Mouse (Mus musculus): ENCODE measurements around the gene Hes3. TPM values are rescaled to one million over a fixed set of nuclear protein-coding genes. Genes with fewer than 3 reads are reported as not detected.

Hes3 gene
- polyA plus RNA-seq, 1 experiment from 2014 or later, result 0.53 TPM

- no peak overlapping the region for H3K4me2 ChIP-seq (ENCODE audit: low read depth, low read length, severe bottlenecking)
- peaks cover 11% of the 10 kb centered on the region for H3K4me1 ChIP-seq (replicated peaks; ENCODE audit: control insufficient read depth, insufficient read depth, low read length)
- DNase-seq (ENCODE audit: low spot score), result no peak
- no peak overlapping the region for H3K4me3 ChIP-seq (ENCODE audit: low read depth, low read length)
- ATAC-seq (replicated peaks; ENCODE audit: low FRiP score), result no peak
- 85% methylated on average over 14 of the region's 14 CpGs for WGBS
- H3K27me3 ChIP-seq (ENCODE audit: control insufficient read depth, insufficient read depth, low read length), result peaks cover 18% of the 10 kb centered on the region
- no peak overlapping the region for H3K9ac ChIP-seq (ENCODE audit: low read length)
- H3K9me3 ChIP-seq (ENCODE audit: control insufficient read depth, low read length), result no peaks in the 10 kb centered on the region
- H3K36me3 ChIP-seq (ENCODE audit: control insufficient read depth, insufficient read depth, low read length), result no peaks in the 10 kb centered on the region; the same call in 1 of the 2 replicates
- H3K27ac ChIP-seq (ENCODE audit: low read depth, low read length), result no peak overlapping the region
These were observed 7.4 kb upstream of the Hes3 start for GRCm38 (mm10) chr4:152298836-152299235.

GRCm38 (mm10) chr4:152296874-152297861 lies 5.7 kb upstream of the Hes3 start, which contains the start of gene Icmt:
Icmt (plus strand) TSS chr4:152297227.
- H3K27ac ChIP-seq (ENCODE audit: low read depth, low read length), result peak within 1 kb of the TSS; percentile 59
- H3K4me1 ChIP-seq (replicated peaks; ENCODE audit: control insufficient read depth, insufficient read depth, low read length), result peaks cover 19% of the 10 kb centered on the region
- WGBS, result under 1% methylated on average over 115 of the region's 119 CpGs
- H3K4me3 ChIP-seq (ENCODE audit: low read depth, low read length), result peak within 1 kb of the TSS; percentile 94
- H3K9ac ChIP-seq (ENCODE audit: low read length), result peak within 1 kb of the TSS; percentile 93
- H3K4me2 ChIP-seq (ENCODE audit: low read depth, low read length, severe bottlenecking), result peak within 1 kb of the TSS; percentile 92
- DNase-seq (ENCODE audit: low spot score) (peak; percentile 100), ATAC-seq (replicated peaks; ENCODE audit: low FRiP score) (peak; percentile 95)
- H3K36me3 ChIP-seq (ENCODE audit: control insufficient read depth, insufficient read depth, low read length), result no peaks in the 10 kb centered on the region
- peaks cover 33% of the 10 kb centered on the region for H3K27me3 ChIP-seq (ENCODE audit: control insufficient read depth, insufficient read depth, low read length)
- H3K9me3 ChIP-seq (ENCODE audit: control insufficient read depth, low read length), result no peaks in the 10 kb centered on the region

- no peaks in the 10 kb centered on the region for H3K9me3 ChIP-seq (ENCODE audit: control insufficient read depth, low read length)
- H3K36me3 ChIP-seq (ENCODE audit: control insufficient read depth, insufficient read depth, low read length), result no peaks in the 10 kb centered on the region
- peaks cover 20% of the 10 kb centered on the region for H3K4me1 ChIP-seq (replicated peaks; ENCODE audit: control insufficient read depth, insufficient read depth, low read length)
- ATAC-seq (replicated peaks; ENCODE audit: low FRiP score), result no peak
- peaks cover 41% of the 10 kb centered on the region for H3K27me3 ChIP-seq (ENCODE audit: control insufficient read depth, insufficient read depth, low read length)
- 19% methylated on average over 8 of the region's 8 CpGs for WGBS
- peak overlapping the region; percentile 78 for H3K4me2 ChIP-seq (ENCODE audit: low read depth, low read length, severe bottlenecking)
- peak overlapping the region; percentile 94 for H3K4me3 ChIP-seq (ENCODE audit: low read depth, low read length)
- H3K9ac ChIP-seq (ENCODE audit: low read length), result peak overlapping the region; percentile 45; the same call in 1 of the 2 replicates
- no peak for DNase-seq (ENCODE audit: low spot score)
- H3K27ac ChIP-seq (ENCODE audit: low read depth, low read length), result no peak overlapping the region
These were observed 4.9 kb upstream of the Hes3 start for GRCm38 (mm10) chr4:152296371-152296770.

- Histone ChIP-seq H3K4me1 (replicated peaks; ENCODE audit: control insufficient read depth, insufficient read depth, low read length) (peaks cover 24% of the 10 kb centered on the region), H3K4me3 (ENCODE audit: low read depth, low read length) (no peak overlapping the region)
- ATAC-seq (replicated peaks; ENCODE audit: low FRiP score), result no peak
These were observed 4.5 kb upstream of the Hes3 start for GRCm38 (mm10) chr4:152295916-152296315.

GRCm38 (mm10) chr4:152294188-152294929 lies 2.9 kb upstream of the Hes3 start:
- no peak overlapping the region for H3K4me3 ChIP-seq (ENCODE audit: low read depth, low read length)
- 62% methylated on average over 10 of the region's 10 CpGs for WGBS
- H3K4me1 ChIP-seq (replicated peaks; ENCODE audit: control insufficient read depth, insufficient read depth, low read length), result peaks cover 36% of the 10 kb centered on the region
- H3K9me3 ChIP-seq (ENCODE audit: control insufficient read depth, low read length), result no peaks in the 10 kb centered on the region
- no peak overlapping the region for H3K9ac ChIP-seq (ENCODE audit: low read length)
- H3K36me3 ChIP-seq (ENCODE audit: control insufficient read depth, insufficient read depth, low read length), result no peaks in the 10 kb centered on the region
- H3K27me3 ChIP-seq (ENCODE audit: control insufficient read depth, insufficient read depth, low read length), result peaks cover 60% of the 10 kb centered on the region
- H3K4me2 ChIP-seq (ENCODE audit: low read depth, low read length, severe bottlenecking), result no peak overlapping the region
- DNase-seq (ENCODE audit: low spot score) (no peak), ATAC-seq (replicated peaks; ENCODE audit: low FRiP score) (no peak)
- no peak overlapping the region for H3K27ac ChIP-seq (ENCODE audit: low read depth, low read length)

More at GRCm38 (mm10) chr4:152295916-152296315, 4.5 kb upstream of the Hes3 start:
- Histone ChIP-seq H3K36me3 (ENCODE audit: control insufficient read depth, insufficient read depth, low read length) (no peaks in the 10 kb centered on the region), H3K27ac (ENCODE audit: low read depth, low read length) (no peak overlapping the region), H3K9me3 (ENCODE audit: control insufficient read depth, low read length) (no peaks in the 10 kb centered on the region), H3K27me3 (ENCODE audit: control insufficient read depth, insufficient read depth, low read length) (peaks cover 45% of the 10 kb centered on the region), H3K4me2 (ENCODE audit: low read depth, low read length, severe bottlenecking) (no peak overlapping the region), H3K9ac (ENCODE audit: low read length) (no peak overlapping the region)
- DNase-seq (ENCODE audit: low spot score), result no peak
- 63% methylated on average over 4 of the region's 4 CpGs for WGBS

DNA sequence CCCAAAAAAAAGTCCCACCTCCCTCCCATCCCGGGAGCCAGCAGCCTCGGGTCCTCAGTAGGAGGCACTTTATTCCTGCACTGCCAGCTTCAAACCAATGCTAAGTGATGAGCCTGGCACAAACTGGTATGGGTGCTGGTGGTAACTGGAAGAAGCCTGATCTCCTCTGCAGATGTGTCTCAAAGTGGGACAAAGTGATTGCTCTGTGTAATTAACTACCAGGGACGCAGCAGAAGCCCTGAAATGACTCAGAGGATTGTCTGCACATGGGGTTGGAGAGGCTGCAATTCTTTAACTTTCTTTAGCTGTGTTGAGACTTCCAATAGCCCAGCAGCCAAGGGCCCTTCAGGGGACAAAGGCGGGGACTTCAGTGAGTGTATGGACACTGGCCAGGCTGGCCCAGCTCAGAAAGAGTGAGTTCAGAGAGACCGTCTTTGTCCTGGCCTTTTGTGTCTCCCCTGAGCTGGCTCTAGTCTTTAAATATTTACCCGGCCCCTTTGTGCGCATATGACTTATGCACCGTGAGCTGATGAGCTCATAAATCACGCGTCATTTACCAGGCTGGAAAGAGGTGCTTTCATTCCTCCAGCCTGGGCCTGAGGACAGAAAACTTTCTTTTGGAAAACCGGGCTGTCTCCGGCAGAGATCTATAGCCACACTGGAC lies 772 bp upstream of the Hes3 start:
- no peaks in the 10 kb centered on the region for H3K9me3 ChIP-seq (ENCODE audit: control insufficient read depth, low read length)
- no peak overlapping the region for H3K4me3 ChIP-seq (ENCODE audit: low read depth, low read length)
- H3K27ac ChIP-seq (ENCODE audit: low read depth, low read length), result no peak overlapping the region
- H3K4me1 ChIP-seq (replicated peaks; ENCODE audit: control insufficient read depth, insufficient read depth, low read length), result peaks cover 31% of the 10 kb centered on the region
- H3K36me3 ChIP-seq (ENCODE audit: control insufficient read depth, insufficient read depth, low read length), result no peaks in the 10 kb centered on the region
- no peak overlapping the region for H3K9ac ChIP-seq (ENCODE audit: low read length)
- DNase-seq (ENCODE audit: low spot score), result no peak
- 8% methylated on average over 12 of the region's 12 CpGs for WGBS
- no peak for ATAC-seq (replicated peaks; ENCODE audit: low FRiP score)
- no peak overlapping the region for H3K4me2 ChIP-seq (ENCODE audit: low read depth, low read length, severe bottlenecking)
- H3K27me3 ChIP-seq (ENCODE audit: control insufficient read depth, insufficient read depth, low read length), result peaks cover 75% of the 10 kb centered on the region

DNA sequence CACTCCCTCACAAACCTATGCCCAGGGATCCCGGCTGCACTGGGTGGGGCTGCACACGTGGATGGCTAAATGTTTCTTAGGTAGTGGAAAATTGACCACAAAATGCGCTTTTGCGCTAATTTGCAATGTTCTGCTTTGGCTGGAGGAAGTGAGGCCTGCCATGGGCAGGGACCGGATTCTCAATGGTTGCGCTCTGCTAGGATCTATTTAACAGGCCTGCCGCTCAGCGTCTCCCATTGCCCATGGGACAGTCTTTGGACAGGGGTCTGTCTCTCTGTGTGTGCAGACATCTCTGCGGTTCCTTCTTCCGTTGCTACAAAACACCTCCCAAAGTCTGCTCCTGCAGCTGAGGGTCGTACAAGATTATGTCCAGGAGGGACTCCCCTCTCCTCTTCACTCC lies 471 bp downstream of the Hes3 start:
- DNase-seq (ENCODE audit: low spot score), result no peak
- Histone ChIP-seq H3K4me1 (replicated peaks; ENCODE audit: control insufficient read depth, insufficient read depth, low read length) (peaks cover 35% of the 10 kb centered on the region), H3K4me3 (ENCODE audit: low read depth, low read length) (0 out of 2 replicates have a peak overlapping the region, but pooled peaks have one; percentile 25), H3K27me3 (ENCODE audit: control insufficient read depth, insufficient read depth, low read length) (peaks cover 87% of the 10 kb centered on the region), H3K27ac (ENCODE audit: low read depth, low read length) (no peak overlapping the region), H3K9me3 (ENCODE audit: control insufficient read depth, low read length) (no peaks in the 10 kb centered on the region), H3K4me2 (ENCODE audit: low read depth, low read length, severe bottlenecking) (peak overlapping the region; percentile 62; the same call in 1 of the 2 replicates), H3K9ac (ENCODE audit: low read length) (no peak overlapping the region), H3K36me3 (ENCODE audit: control insufficient read depth, insufficient read depth, low read length) (no peaks in the 10 kb centered on the region)
- WGBS, result 5% methylated on average over 11 of the region's 11 CpGs
- no peak for ATAC-seq (replicated peaks; ENCODE audit: low FRiP score)

GRCm38 (mm10) chr4:152290385-152290784 lies 1.1 kb downstream of the Hes3 start:
- no peaks in the 10 kb centered on the region for H3K9me3 ChIP-seq (ENCODE audit: control insufficient read depth, low read length)
- peak overlapping the region; percentile 62 for H3K4me2 ChIP-seq (ENCODE audit: low read depth, low read length, severe bottlenecking)
- peak overlapping the region; percentile 47 for H3K9ac ChIP-seq (ENCODE audit: low read length)
- peaks cover 37% of the 10 kb centered on the region for H3K4me1 ChIP-seq (replicated peaks; ENCODE audit: control insufficient read depth, insufficient read depth, low read length)
- ATAC-seq (replicated peaks; ENCODE audit: low FRiP score), result peak; percentile 73
- DNase-seq (ENCODE audit: low spot score), result peak; percentile 85
- H3K36me3 ChIP-seq (ENCODE audit: control insufficient read depth, insufficient read depth, low read length), result no peaks in the 10 kb centered on the region
- peak overlapping the region; percentile 25 for H3K4me3 ChIP-seq (ENCODE audit: low read depth, low read length)
- under 1% methylated on average over 32 of the region's 39 CpGs for WGBS
- H3K27ac ChIP-seq (ENCODE audit: low read depth, low read length), result no peak overlapping the region
- peaks cover 87% of the 10 kb centered on the region for H3K27me3 ChIP-seq (ENCODE audit: control insufficient read depth, insufficient read depth, low read length)

Measured in forebrain, embryonic 11.5 days (tissue).